Mouse (Mus musculus) heart, embryonic 14.5 days (tissue): ENCODE data around the gene Hprt. TPM values are rescaled to one million over a fixed set of nuclear protein-coding genes. Genes with fewer than 3 reads are reported as not detected.
"Not testable (repeated sequence)": the region's sequence is repeated elsewhere in the genome, so short reads cannot be mapped to it uniquely, and the experiment has no call there.

ENCODE experiments used
- ATAC-seq: fragments of 200-750 bp; cut with Nextera tagmentation; 2 replicates; pipeline ENCODE4 v1.8.0; 2017; ENCODE audit warnings: low read depth, moderate TSS enrichment; ENCODE audit not compliant: insufficient number of reproducible peaks, insufficient read depth, low FRiP score
- H3K27ac ChIP-seq, 2 experiments: fragments of 200-500 bp in 1 of 2; fragments of 300-500 bp in 1 of 2; sonication (generic) in 1 of 2; replicated peaks in 1 of 2; 2 replicates each; pipeline ENCODE4 v1.5.1; 2012 to 2014; ENCODE audit warnings: low read depth in 2 of 2, low read length in 2 of 2, control low read depth in 1 of 2, mild to moderate bottlenecking in 1 of 2, mixed read lengths in 1 of 2; ENCODE audit not compliant: control insufficient read depth in 1 of 2, insufficient read depth in 1 of 2
- H3K27me3 ChIP-seq: fragments of 300-500 bp; sonication (generic); 2 replicates; pipeline ENCODE4 v1.6.1; 2014; ENCODE audit warnings: mild to moderate bottlenecking, low read length, control low read depth; ENCODE audit not compliant: control insufficient read depth, insufficient read depth
- H3K36me3 ChIP-seq: fragments of 300-500 bp; sonication (generic); 2 replicates; pipeline ENCODE4 v1.6.1; 2014; ENCODE audit warnings: mild to moderate bottlenecking, control low read depth, low read length, mixed read lengths; ENCODE audit not compliant: control insufficient read depth, insufficient read depth
- H3K4me1 ChIP-seq, 2 experiments: fragments of 200-500 bp in 1 of 2; fragments of 300-500 bp in 1 of 2; sonication (generic) in 1 of 2; 2 replicates each; pipeline ENCODE4 v1.6.1; 2012 to 2014; ENCODE audit warnings: low read length in 2 of 2, control low read depth in 1 of 2, mixed read lengths in 1 of 2; ENCODE audit not compliant: control insufficient read depth in 2 of 2, insufficient read depth in 2 of 2
- H3K4me2 ChIP-seq: fragments of 300-500 bp; sonication (generic); 2 replicates; pipeline ENCODE4 v1.6.1; 2014; ENCODE audit warnings: mild to moderate bottlenecking, low read length
- H3K4me3 ChIP-seq, 2 experiments: fragments of 200-500 bp in 1 of 2; fragments of 300-500 bp in 1 of 2; sonication (generic) in 1 of 2; 2 replicates each; pipeline ENCODE4 v1.5.1; 2012 to 2014; ENCODE audit warnings: low read length in 2 of 2, mild to moderate bottlenecking in 2 of 2, control low read depth in 1 of 2, low read depth in 1 of 2, moderate library complexity in 1 of 2; ENCODE audit not compliant: control insufficient read depth in 1 of 2, insufficient read depth in 1 of 2
- H3K9ac ChIP-seq: fragments of 300-500 bp; sonication (generic); 2 replicates; pipeline ENCODE4 v1.6.1; 2014; ENCODE audit warnings: mild to moderate bottlenecking, low read length
- H3K9me3 ChIP-seq: fragments of 300-500 bp; sonication (generic); 2 replicates; pipeline ENCODE4 v1.6.1; 2016; ENCODE audit warnings: low read length, control low read depth; ENCODE audit not compliant: control insufficient read depth
- WGBS: fragments of 180-500 bp; shearing (Covaris S2); extraction: QIAGEN DNeasy Blood & Tissue Kit; methylation state at CpG from one replicate; pipeline ENCODE4 v1.1.7; 2014; 5-methylcytosine and 5-hydroxymethylcytosine counted together
- polyA plus RNA-seq: library from polyadenylated mRNA; unstranded; fragments of >200 nt; fragmentation: Nextera tagmentation; extraction: Ambion mirVana; gene quantifications from 2 replicates; pipeline ENCODE4 v1.2.1, GENCODE M21; 2014

Hprt gene
- polyA plus RNA-seq, 1 experiment from 2014 or later, result 225 TPM

- H3K4me1 ChIP-seq, result peaks cover 0 to 4% of the 10 kb centered on the region in 2 experiments; a peak in 3 of 4 replicates
- 71% methylated on average over 1 of the region's 1 CpGs for WGBS
- H3K9me3 ChIP-seq, result no peaks in the 10 kb centered on the region
- no peak overlapping the region for H3K4me2 ChIP-seq
- H3K27ac ChIP-seq, result peak overlapping the region in 1 of 2 experiments; percentile 83; a peak in 1 of 4 replicates
- H3K9ac ChIP-seq, result no peak overlapping the region
- H3K36me3 ChIP-seq, result no peaks in the 10 kb centered on the region
- no peak for ATAC-seq
- no peaks in the 10 kb centered on the region for H3K27me3 ChIP-seq
- no peak overlapping the region for H3K4me3 ChIP-seq
These were observed 15.8 kb upstream of the Hprt start for GRCm38 (mm10) chrX:52972129-52972528.

DNA sequence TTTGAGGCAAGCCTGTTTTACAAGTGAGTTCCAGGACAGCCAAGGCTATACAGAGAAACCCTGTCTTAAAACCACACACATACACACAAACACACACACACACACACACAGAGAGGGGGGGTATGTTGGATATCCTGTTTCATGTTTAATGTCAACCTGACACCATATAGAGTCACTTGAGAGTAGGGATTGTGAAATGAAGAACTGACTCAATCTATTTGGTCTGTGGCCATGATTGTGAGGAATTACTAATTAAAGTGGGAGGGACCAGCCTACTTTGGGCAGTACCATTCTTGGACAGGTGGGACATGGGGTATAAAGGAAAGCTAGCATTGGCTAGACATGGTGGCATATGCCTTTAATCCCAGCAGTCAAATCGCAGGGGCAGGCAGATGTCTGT, 15.3 kb upstream of the Hprt start:
- no peak for ATAC-seq
- Histone ChIP-seq H3K9me3 (no peaks in the 10 kb centered on the region), H3K27ac (no peak overlapping the region), H3K9ac (no peak overlapping the region), H3K4me3 (no peak overlapping the region), H3K36me3 (no peaks in the 10 kb centered on the region), H3K4me2 (no peak overlapping the region), H3K4me1 (peaks cover 0 to 4% of the 10 kb centered on the region in 2 experiments; a peak in 3 of 4 replicates), H3K27me3 (no peaks in the 10 kb centered on the region)
- WGBS, result 85% methylated on average over 1 of the region's 1 CpGs

DNA sequence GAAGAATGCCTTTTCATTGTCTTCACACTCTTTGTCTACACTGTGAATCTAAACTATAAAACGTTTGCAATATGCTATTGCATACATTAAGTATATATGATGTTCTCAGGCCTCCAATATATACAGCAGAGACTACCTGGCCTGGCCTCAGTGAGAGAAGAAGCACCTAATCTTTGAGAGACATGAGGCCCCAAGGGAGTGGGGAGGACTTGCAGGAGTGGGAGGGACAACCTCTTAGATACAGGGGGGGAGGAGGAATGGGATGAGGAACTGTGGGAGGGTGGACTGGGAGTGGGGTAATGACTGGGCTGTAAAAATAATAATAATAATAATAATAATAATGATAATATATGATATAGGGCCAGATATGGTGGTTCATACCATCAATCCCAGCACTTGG, 9.4 kb upstream of the Hprt start:
- no peak overlapping the region for H3K9ac ChIP-seq
- no peak for ATAC-seq
- H3K27ac ChIP-seq, result no peak overlapping the region
- no peak overlapping the region for H3K4me2 ChIP-seq
- WGBS, result 32% methylated on average over 1 of the region's 1 CpGs
- no peaks in the 10 kb centered on the region for H3K4me1 ChIP-seq
- H3K9me3 ChIP-seq, result no peaks in the 10 kb centered on the region
- no peak overlapping the region for H3K4me3 ChIP-seq
- no peaks in the 10 kb centered on the region for H3K36me3 ChIP-seq
- no peaks in the 10 kb centered on the region for H3K27me3 ChIP-seq

DNA sequence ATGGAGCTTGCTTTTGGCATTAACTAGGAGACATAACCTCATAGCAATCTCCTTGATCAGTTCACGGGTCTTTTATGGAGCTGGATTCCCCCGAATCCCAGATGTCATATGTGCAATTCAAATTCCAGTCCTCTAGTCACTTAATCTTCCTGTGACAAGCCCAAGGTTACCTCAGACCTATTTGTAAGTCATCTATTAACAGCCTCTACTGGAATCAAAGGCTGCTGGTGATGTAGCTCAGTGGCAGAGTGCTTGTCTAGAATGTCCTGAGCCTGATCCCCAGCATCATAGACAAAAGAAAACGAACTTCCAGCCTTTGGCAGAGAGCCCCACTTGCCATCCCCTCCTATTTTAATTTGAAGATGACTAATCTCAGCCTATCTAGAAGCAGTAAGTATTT, 6.6 kb upstream of the Hprt start:
- no peak for ATAC-seq
- H3K27me3 ChIP-seq, result no peaks in the 10 kb centered on the region
- 58% methylated on average over 3 of the region's 3 CpGs for WGBS

GRCm38 (mm10) chrX:52994726-52995125, 6.8 kb downstream of the Hprt start:
- not testable (repeated sequence) for H3K4me2 ChIP-seq, H3K4me1 ChIP-seq, H3K36me3 ChIP-seq, H3K9me3 ChIP-seq, H3K9ac ChIP-seq, H3K27ac ChIP-seq, ATAC-seq, H3K4me3 ChIP-seq, H3K27me3 ChIP-seq
- WGBS, result 70% methylated on average over 5 of the region's 5 CpGs

More for the DNA sequence above, 6.6 kb upstream of the Hprt start:
- Histone ChIP-seq H3K9me3 (no peaks in the 10 kb centered on the region), H3K27ac (no peak overlapping the region), H3K4me3 (no peak overlapping the region), H3K4me1 (no peaks in the 10 kb centered on the region), H3K9ac (no peak overlapping the region), H3K4me2 (no peak overlapping the region), H3K36me3 (no peaks in the 10 kb centered on the region)

DNA sequence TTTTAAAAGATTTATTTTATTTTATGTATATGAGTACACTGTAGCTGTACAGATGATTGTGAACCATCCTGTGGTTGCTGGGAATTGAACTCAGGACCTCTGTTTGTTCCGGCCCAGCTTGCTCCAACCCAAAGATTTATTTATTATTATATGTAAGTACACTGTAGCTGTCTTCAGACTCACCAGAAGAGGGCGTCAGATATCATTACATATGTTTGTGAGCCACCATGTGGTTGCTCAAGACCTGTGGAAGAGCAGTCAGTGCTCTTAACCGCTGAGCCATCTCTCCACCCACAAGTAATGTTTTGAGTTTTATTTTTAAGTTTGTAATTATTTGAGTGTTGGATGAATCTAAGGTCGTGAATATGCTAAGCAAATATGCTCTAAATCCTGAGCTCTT, 16.9 kb downstream of the Hprt start:
- not testable (repeated sequence) for H3K27me3 ChIP-seq, H3K9me3 ChIP-seq, H3K4me3 ChIP-seq, ATAC-seq, H3K27ac ChIP-seq, H3K4me2 ChIP-seq, H3K4me1 ChIP-seq, H3K9ac ChIP-seq
- H3K36me3 ChIP-seq, result peaks cover 39% of the 10 kb centered on the region
- WGBS, result 58% methylated on average over 4 of the region's 4 CpGs

GRCm38 (mm10) chrX:53006062-53006461, 18.1 kb downstream of the Hprt start:
- Histone ChIP-seq H3K9me3 (no peaks in the 10 kb centered on the region), H3K4me2 (no peak overlapping the region), H3K36me3 (peaks cover 28% of the 10 kb centered on the region), H3K4me3 (no peak overlapping the region), H3K27me3 (no peaks in the 10 kb centered on the region), H3K4me1 (no peaks in the 10 kb centered on the region), H3K27ac (no peak overlapping the region), H3K9ac (no peak overlapping the region)
- ATAC-seq, result no peak
- 49% methylated on average over 3 of the region's 3 CpGs for WGBS

DNA sequence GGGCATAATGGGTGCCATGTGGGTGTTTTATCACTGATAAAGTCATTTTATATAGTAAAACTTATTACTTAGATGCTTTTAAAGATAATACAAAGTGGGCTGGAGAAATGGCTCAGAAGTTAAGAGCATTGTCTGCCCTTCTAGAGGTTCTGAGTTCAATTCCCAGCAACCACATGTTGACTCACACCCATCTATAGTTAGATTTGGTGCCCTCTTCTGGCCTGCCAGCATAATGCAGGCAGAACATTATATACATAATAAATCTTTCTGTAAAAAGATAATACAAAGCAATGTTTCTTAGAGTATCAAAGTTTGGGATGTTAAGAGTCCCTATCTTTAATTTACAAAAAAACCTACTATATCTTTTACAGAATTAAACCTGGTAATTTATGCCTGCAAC, 27.6 kb downstream of the Hprt start:
- H3K9me3 ChIP-seq, result no peaks in the 10 kb centered on the region
- no peak overlapping the region for H3K9ac ChIP-seq
- no peak for ATAC-seq
- H3K27me3 ChIP-seq, result no peaks in the 10 kb centered on the region
- no peak overlapping the region for H3K4me2 ChIP-seq
- peaks cover 52% of the 10 kb centered on the region for H3K36me3 ChIP-seq
- no peak overlapping the region for H3K4me3 ChIP-seq
- H3K27ac ChIP-seq, result no peak overlapping the region
- H3K4me1 ChIP-seq, result no peaks in the 10 kb centered on the region
